Mouse (Mus musculus) heart, adult 2 months (tissue): Measurements from ENCODE around the gene Maml1. TPM values are rescaled to one million over a fixed set of nuclear protein-coding genes. Genes with fewer than 3 reads are reported as not detected.

Experiments
- DNase-seq, 2 experiments: peaks; one replicate each; pipeline ENCODE4 v3.0.0; 2021
- H3K27ac ChIP-seq: fragments of 200-600 bp; 2 replicates; pipeline ENCODE4 v1.8.1; 2022
- H3K27me3 ChIP-seq: fragments of 200-500 bp; 2 replicates; pipeline ENCODE4 v1.6.1; 2012; ENCODE audit warnings: mild to moderate bottlenecking, low read length, inconsistent platforms, mixed read lengths; ENCODE audit not compliant: control insufficient read depth, insufficient read depth
- H3K36me3 ChIP-seq: fragments of 200-500 bp; 2 replicates; pipeline ENCODE4 v1.6.1; 2012; ENCODE audit warnings: low read length, inconsistent platforms; ENCODE audit not compliant: control insufficient read depth, insufficient read depth
- H3K4me1 ChIP-seq: fragments of 200-500 bp; 2 replicates; pipeline ENCODE4 v1.6.1; 2011; ENCODE audit warnings: low read length; ENCODE audit not compliant: control insufficient read depth, insufficient read depth
- H3K4me3 ChIP-seq: fragments of 200-600 bp; 2 replicates; pipeline ENCODE4 v1.8.1; 2022
- H3K79me2 ChIP-seq: fragments of 200-500 bp; replicated peaks from 2 replicates; pipeline ENCODE4 v1.6.1; 2012; ENCODE audit warnings: mild to moderate bottlenecking, inconsistent platforms, low read length, moderate library complexity, mixed read lengths; ENCODE audit not compliant: control insufficient read depth, insufficient read depth
- H3K9ac ChIP-seq: fragments of 200-500 bp; 2 replicates; pipeline ENCODE4 v1.6.1; 2012; ENCODE audit warnings: low read depth, mild to moderate bottlenecking, control low read depth, inconsistent platforms, low read length, mixed read lengths
- CTCF ChIP-seq: fragments of 200-600 bp; IDR thresholded peaks from 2 replicates; pipeline ENCODE4 v1.8.1; 2022; ENCODE audit warnings: antibody characterized with exemption, mild to moderate bottlenecking, moderate library complexity
- EP300 ChIP-seq: fragments of 200-500 bp; IDR thresholded peaks from 2 replicates; pipeline ENCODE4 v1.6.1; 2011; ENCODE audit warnings: low read depth, low read length, control low read depth; ENCODE audit not compliant: insufficient read depth
- POLR2A ChIP-seq: fragments of 200-500 bp; IDR thresholded peaks from 2 replicates; pipeline ENCODE4 v1.6.1; 2011; ENCODE audit warnings: mild to moderate bottlenecking, low read depth, low read length, control low read depth; ENCODE audit not compliant: insufficient read depth
- WGBS: fragments of 180-500 bp; shearing (Covaris S2); methylation state at CpG from one replicate; pipeline ENCODE4 v1.1.7; 2018; 5-methylcytosine and 5-hydroxymethylcytosine counted together
- intact Hi-C: fragments of 180-260 bp; cut with DNase I; formaldehyde crosslinking; loops from one replicate; pipeline ENCODE4 v1.15.1; 2025
- polyA plus RNA-seq: library from polyadenylated mRNA; depleted of rRNA; stranded (reverse); fragments of >200 nt; gene quantifications from 2 replicates; pipeline ENCODE4 v1.2.3, GENCODE M21; 2012
- total RNA-seq, 2 experiments: library from RNA; stranded (reverse); gene quantifications; 2 replicates each; pipeline ENCODE4 v1.2.3; 2021

Gene Maml1
- total and polyA plus RNA-seq, 3 experiments = 6.6 to 10.7 (median 9.7) TPM

- Histone ChIP-seq H3K4me1 (no peaks in the 10 kb centered on the region; the same call in 1 of the 2 replicates), H3K79me2 (no peaks in the 10 kb centered on the region), H3K36me3 (no peaks in the 10 kb centered on the region), H3K27me3 (no peaks in the 10 kb centered on the region), H3K9ac (no peak overlapping the region), H3K4me3 (no peak overlapping the region), H3K27ac (no peak overlapping the region)
- 71% methylated on average over 6 of the region's 6 CpGs for WGBS
- TF ChIP-seq POLR2A (no peak), EP300 (no peak), CTCF (no peak)
- intact Hi-C loops = no loop called here
- no peak for DNase-seq
Observed at GRCm38 (mm10) chr11:50243926-50244325, 48.2 kb downstream of the Maml1 start.

DNA sequence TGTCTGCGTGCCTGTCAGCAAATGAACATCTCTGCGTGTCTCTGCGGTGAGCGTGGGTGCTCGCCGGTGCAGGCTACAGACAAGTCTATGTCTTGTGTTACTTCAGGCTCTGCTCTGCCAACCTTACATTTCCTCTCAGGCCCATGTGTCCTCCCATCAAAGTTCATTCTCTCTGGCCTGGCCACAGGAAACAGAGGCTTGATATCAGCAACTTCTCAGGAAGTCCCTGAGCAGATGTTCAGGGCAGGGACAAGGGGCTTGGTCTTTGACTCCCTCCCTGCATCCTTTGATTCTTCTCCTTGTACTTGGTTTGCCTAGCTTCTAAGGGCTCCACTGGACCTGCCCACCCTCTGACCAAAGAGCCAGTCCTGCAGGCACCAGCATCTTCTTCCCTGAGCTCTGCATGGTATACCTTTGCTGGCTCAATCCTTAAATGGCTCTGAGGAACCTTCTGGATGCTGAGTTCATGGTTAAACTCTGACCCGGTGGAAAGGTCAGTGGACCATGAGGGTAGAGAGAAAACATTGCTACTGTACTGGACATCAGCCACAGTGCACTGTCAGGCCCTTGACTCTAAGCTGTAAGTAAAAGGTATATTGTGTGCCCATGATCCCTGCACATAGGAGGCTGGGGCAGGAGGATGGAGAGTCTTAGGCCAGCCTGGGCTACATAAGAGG, 51.7 kb downstream of the Maml1 start:
- no peak overlapping the region for H3K27ac ChIP-seq
- TF ChIP-seq CTCF (no peak), EP300 (0 out of 2 replicates have a peak, but pooled peaks have one; percentile 52)
- 46% methylated on average over 7 of the region's 7 CpGs for WGBS
- H3K27me3 ChIP-seq = no peaks in the 10 kb centered on the region
- peak in 1 of 2 experiments; percentile 29 for DNase-seq
- no peak overlapping the region for H3K9ac ChIP-seq
- H3K4me1 ChIP-seq = peaks cover 3% of the 10 kb centered on the region
- no peak overlapping the region for H3K4me3 ChIP-seq
- no peaks in the 10 kb centered on the region for H3K79me2 ChIP-seq
- intact Hi-C loops = no loop called here
- no peaks in the 10 kb centered on the region for H3K36me3 ChIP-seq

- Histone ChIP-seq H3K4me3 (no peak overlapping the region), H3K36me3 (no peaks in the 10 kb centered on the region), H3K9ac (no peak overlapping the region), H3K4me1 (peaks cover 3% of the 10 kb centered on the region), H3K79me2 (no peaks in the 10 kb centered on the region), H3K27me3 (no peaks in the 10 kb centered on the region), H3K27ac (peak overlapping the region; percentile 31; the same call in 1 of the 2 replicates)
- DNase-seq = no peak
- intact Hi-C loops = no loop called here
- WGBS = 89% methylated on average over 9 of the region's 9 CpGs
- TF ChIP-seq POLR2A (no peak), CTCF (no peak), EP300 (no peak)
Observed at GRCm38 (mm10) chr11:50238821-50239791, 53.0 kb downstream of the Maml1 start.

- Histone ChIP-seq H3K36me3 (no peaks in the 10 kb centered on the region), H3K4me3 (peak within 1 kb of the TSS; percentile 81; the same call in 1 of the 2 replicates), H3K4me1 (peaks cover 3% of the 10 kb centered on the region), H3K27me3 (no peaks in the 10 kb centered on the region), H3K79me2 (no peaks in the 10 kb centered on the region), H3K9ac (no peak within 1 kb of the TSS), H3K27ac (peak within 1 kb of the TSS; percentile 37)
- WGBS = 36% methylated on average over 10 of the region's 10 CpGs
- TF ChIP-seq POLR2A (peak; percentile 36; the same call in 1 of the 2 replicates), CTCF (no peak), EP300 (no peak)
- intact Hi-C loops = no loop called here
- DNase-seq = peak in 1 of 2 experiments; percentile 66
Observed at GRCm38 (mm10) chr11:50238324-50238723, 53.8 kb downstream of the Maml1 start, which contains the start of gene Ltc4s. Ltc4s (minus strand) TSS chr11:50238616.

GRCm38 (mm10) chr11:50236937-50237835, 54.9 kb downstream of the Maml1 start:
- no peak for TF ChIP-seq EP300
- no peak for TF ChIP-seq POLR2A
- no peak for TF ChIP-seq CTCF
- DNase-seq = no peak
- WGBS = 8% methylated on average over 66 of the region's 66 CpGs
- Histone ChIP-seq H3K27me3 (no peaks in the 10 kb centered on the region), H3K79me2 (no peaks in the 10 kb centered on the region), H3K4me1 (peaks cover 3% of the 10 kb centered on the region), H3K9ac (peak overlapping the region; percentile 65), H3K27ac (peak overlapping the region; percentile 18), H3K36me3 (no peaks in the 10 kb centered on the region), H3K4me3 (peak overlapping the region; percentile 81)
- intact Hi-C loops = loop anchor here (2.0 kb wide), 3 partner anchors 26 to 128 kb away; no protein-coding TSS in a partner anchor
